Mouse (Mus musculus): ENCODE data around the gene Galnt9. TPM values are rescaled to one million over a fixed set of nuclear protein-coding genes. Genes with fewer than 3 reads are reported as not detected.

Galnt9 gene
- polyA plus RNA-seq (2016; fragmentation: Nextera tagmentation; extraction: Ambion mirVana), result 0.09 TPM in 2 replicates

GRCm38 (mm10) chr5:110543951-110544690 lies at the start of gene Galnt9:
Gene Galnt9, plus strand, starts transcription at chr5:110544355.
- peak within 1 kb of the TSS; percentile 48 for H3K4me3 ChIP-seq (replicated peaks)
- peak; percentile 83 for ATAC-seq (ENCODE audit: insufficient number of reproducible peaks, insufficient read depth, low FRiP score, low TSS enrichment, low read depth)
- no peak within 1 kb of the TSS for H3K27ac ChIP-seq
- H3K4me1 ChIP-seq (replicated peaks), result no peaks in the 10 kb centered on the region; the same call in 1 of the 2 replicates
- peak within 1 kb of the TSS; percentile 79 for H3K4me2 ChIP-seq
- H3K9ac ChIP-seq (replicated peaks), result no peak within 1 kb of the TSS
- H3K36me3 ChIP-seq, result no peaks in the 10 kb centered on the region
- no peaks in the 10 kb centered on the region for H3K9me3 ChIP-seq
- WGBS, result under 1% methylated on average over 81 of the region's 82 CpGs
- peaks cover 87% of the 10 kb centered on the region for H3K27me3 ChIP-seq

- no peak for ATAC-seq (ENCODE audit: insufficient number of reproducible peaks, insufficient read depth, low FRiP score, low TSS enrichment, low read depth)
- H3K9ac ChIP-seq (replicated peaks), result no peak overlapping the region
- no peaks in the 10 kb centered on the region for H3K4me1 ChIP-seq (replicated peaks)
- no peaks in the 10 kb centered on the region for H3K36me3 ChIP-seq
- 79% methylated on average over 4 of the region's 4 CpGs for WGBS
- no peak overlapping the region for H3K4me3 ChIP-seq (replicated peaks)
- H3K27ac ChIP-seq, result no peak overlapping the region
- H3K4me2 ChIP-seq, result no peak overlapping the region
- H3K27me3 ChIP-seq, result peaks cover 10% of the 10 kb centered on the region
- H3K9me3 ChIP-seq, result no peaks in the 10 kb centered on the region
These were observed 49.8 kb upstream of the Galnt9 start for GRCm38 (mm10) chr5:110494396-110494795.

GRCm38 (mm10) chr5:110495051-110495450 lies 49.1 kb upstream of the Galnt9 start:
- Histone ChIP-seq H3K4me3 (replicated peaks) (no peak overlapping the region), H3K9ac (replicated peaks) (no peak overlapping the region), H3K27ac (no peak overlapping the region)

GRCm38 (mm10) chr5:110497556-110497955 lies 46.6 kb upstream of the Galnt9 start:
- Histone ChIP-seq H3K36me3 (no peaks in the 10 kb centered on the region), H3K4me3 (replicated peaks) (no peak overlapping the region), H3K4me1 (replicated peaks) (no peaks in the 10 kb centered on the region), H3K9me3 (no peaks in the 10 kb centered on the region), H3K27me3 (peaks cover 14% of the 10 kb centered on the region), H3K27ac (no peak overlapping the region), H3K4me2 (no peak overlapping the region), H3K9ac (replicated peaks) (no peak overlapping the region)
- no peak for ATAC-seq (ENCODE audit: insufficient number of reproducible peaks, insufficient read depth, low FRiP score, low TSS enrichment, low read depth)
- WGBS, result 80% methylated on average over 5 of the region's 5 CpGs

More at GRCm38 (mm10) chr5:110495051-110495450, 49.1 kb upstream of the Galnt9 start:
- H3K9me3 ChIP-seq, result no peaks in the 10 kb centered on the region
- H3K4me1 ChIP-seq (replicated peaks), result no peaks in the 10 kb centered on the region
- peaks cover 10% of the 10 kb centered on the region for H3K27me3 ChIP-seq
- WGBS, result 57% methylated on average over 6 of the region's 6 CpGs
- ATAC-seq (ENCODE audit: insufficient number of reproducible peaks, insufficient read depth, low FRiP score, low TSS enrichment, low read depth), result no peak
- no peaks in the 10 kb centered on the region for H3K36me3 ChIP-seq
- H3K4me2 ChIP-seq, result no peak overlapping the region

GRCm38 (mm10) chr5:110498071-110498470 lies 46.1 kb upstream of the Galnt9 start:
- Histone ChIP-seq H3K36me3 (no peaks in the 10 kb centered on the region), H3K4me1 (replicated peaks) (no peaks in the 10 kb centered on the region), H3K9me3 (no peaks in the 10 kb centered on the region), H3K27ac (no peak overlapping the region), H3K4me2 (no peak overlapping the region), H3K27me3 (peaks cover 14% of the 10 kb centered on the region), H3K4me3 (replicated peaks) (no peak overlapping the region), H3K9ac (replicated peaks) (no peak overlapping the region)
- ATAC-seq (ENCODE audit: insufficient number of reproducible peaks, insufficient read depth, low FRiP score, low TSS enrichment, low read depth), result no peak
- 53% methylated on average over 10 of the region's 10 CpGs for WGBS

GRCm38 (mm10) chr5:110500233-110500632 lies 43.9 kb upstream of the Galnt9 start:
- Histone ChIP-seq H3K4me1 (replicated peaks) (no peaks in the 10 kb centered on the region), H3K4me2 (no peak overlapping the region), H3K9ac (replicated peaks) (no peak overlapping the region), H3K4me3 (replicated peaks) (no peak overlapping the region), H3K36me3 (no peaks in the 10 kb centered on the region), H3K27ac (no peak overlapping the region), H3K9me3 (no peaks in the 10 kb centered on the region), H3K27me3 (peaks cover 14% of the 10 kb centered on the region)
- 48% methylated on average over 4 of the region's 4 CpGs for WGBS
- ATAC-seq (ENCODE audit: insufficient number of reproducible peaks, insufficient read depth, low FRiP score, low TSS enrichment, low read depth), result no peak

- Histone ChIP-seq H3K4me2 (no peak overlapping the region), H3K36me3 (no peaks in the 10 kb centered on the region), H3K4me1 (replicated peaks) (no peaks in the 10 kb centered on the region), H3K27ac (no peak overlapping the region), H3K9ac (replicated peaks) (no peak overlapping the region), H3K27me3 (peaks cover 13% of the 10 kb centered on the region), H3K9me3 (no peaks in the 10 kb centered on the region), H3K4me3 (replicated peaks) (no peak overlapping the region)
- ATAC-seq (ENCODE audit: insufficient number of reproducible peaks, insufficient read depth, low FRiP score, low TSS enrichment, low read depth), result no peak
- 89% methylated on average over 3 of the region's 3 CpGs for WGBS
These were observed 40.8 kb upstream of the Galnt9 start for GRCm38 (mm10) chr5:110503361-110503760.

GRCm38 (mm10) chr5:110505611-110506294 lies 38.4 kb upstream of the Galnt9 start:
- ATAC-seq (ENCODE audit: insufficient number of reproducible peaks, insufficient read depth, low FRiP score, low TSS enrichment, low read depth), result no peak
- Histone ChIP-seq H3K36me3 (no peaks in the 10 kb centered on the region), H3K9ac (replicated peaks) (no peak overlapping the region), H3K4me1 (replicated peaks) (no peaks in the 10 kb centered on the region), H3K27me3 (0 out of 2 replicates have a peak, but pooled peaks cover 4% of the 10 kb centered on the region), H3K27ac (no peak overlapping the region), H3K4me2 (no peak overlapping the region), H3K4me3 (replicated peaks) (no peak overlapping the region), H3K9me3 (no peaks in the 10 kb centered on the region)
- 64% methylated on average over 10 of the region's 10 CpGs for WGBS

GRCm38 (mm10) chr5:110506295-110506616 lies 37.9 kb upstream of the Galnt9 start:
- Histone ChIP-seq H3K9ac (replicated peaks) (no peak overlapping the region), H3K9me3 (no peaks in the 10 kb centered on the region), H3K4me1 (replicated peaks) (no peaks in the 10 kb centered on the region), H3K27me3 (0 out of 2 replicates have a peak, but pooled peaks cover 4% of the 10 kb centered on the region), H3K27ac (no peak overlapping the region), H3K36me3 (no peaks in the 10 kb centered on the region), H3K4me3 (replicated peaks) (no peak overlapping the region), H3K4me2 (no peak overlapping the region)
- no peak for ATAC-seq (ENCODE audit: insufficient number of reproducible peaks, insufficient read depth, low FRiP score, low TSS enrichment, low read depth)
- WGBS, result 79% methylated on average over 8 of the region's 8 CpGs

GRCm38 (mm10) chr5:110506856-110507255 lies 37.3 kb upstream of the Galnt9 start:
- H3K9me3 ChIP-seq, result no peaks in the 10 kb centered on the region
- H3K27me3 ChIP-seq, result no peaks in the 10 kb centered on the region
- H3K27ac ChIP-seq, result no peak overlapping the region
- no peaks in the 10 kb centered on the region for H3K4me1 ChIP-seq (replicated peaks)
- no peak overlapping the region for H3K4me2 ChIP-seq
- no peak overlapping the region for H3K9ac ChIP-seq (replicated peaks)
- H3K4me3 ChIP-seq (replicated peaks), result no peak overlapping the region
- ATAC-seq (ENCODE audit: insufficient number of reproducible peaks, insufficient read depth, low FRiP score, low TSS enrichment, low read depth), result no peak
- WGBS, result 64% methylated on average over 3 of the region's 3 CpGs
- H3K36me3 ChIP-seq, result no peaks in the 10 kb centered on the region

GRCm38 (mm10) chr5:110507943-110508342 lies 36.2 kb upstream of the Galnt9 start:
- ATAC-seq (ENCODE audit: insufficient number of reproducible peaks, insufficient read depth, low FRiP score, low TSS enrichment, low read depth), result no peak
- no peak overlapping the region for H3K4me3 ChIP-seq (replicated peaks)
- H3K9ac ChIP-seq (replicated peaks), result no peak overlapping the region
- H3K36me3 ChIP-seq, result no peaks in the 10 kb centered on the region
- no peaks in the 10 kb centered on the region for H3K9me3 ChIP-seq
- no peaks in the 10 kb centered on the region for H3K27me3 ChIP-seq
- no peaks in the 10 kb centered on the region for H3K4me1 ChIP-seq (replicated peaks)
- 79% methylated on average over 3 of the region's 3 CpGs for WGBS
- no peak overlapping the region for H3K27ac ChIP-seq
- H3K4me2 ChIP-seq, result no peak overlapping the region
